ENCODE assay signal across 22 mouse cellular contexts in genomic region chr19:40272674-40273073, GRCm38 (mm10). TPM values are rescaled to one million over a fixed set of nuclear protein-coding genes. Genes with fewer than 3 reads are reported as not detected.
DNase-seq lines count a peak whose midpoint lies in the region; ATAC-seq and TF ChIP-seq lines count a peak whose summit lies in the region.
"Had no signal": no experiment of that assay in that cellular context is flagged by ENCODE, and none has a peak within 500 bp of the region (broad histone marks: within the 10 kb centered on the region; RNA-seq: fewer than 3 reads in every experiment).

No protein-coding gene starts in this region.

- H3K4me2 ChIP-seq in midbrain, postnatal 0 days (ENCODE audit: low read depth, low read length, poor library complexity, severe bottlenecking): no peak overlapping the region
- H3K4me2 ChIP-seq: embryonic facial prominence, embryonic 15.5 days; hindbrain, embryonic 15.5 days had no signal

- H3K27me3 ChIP-seq in midbrain, embryonic 10.5 days (ENCODE audit: low read depth, poor library complexity, severe bottlenecking): peaks cover 52% of the 10 kb centered on the region
- peaks cover 27% of the 10 kb centered on the region for H3K27me3 ChIP-seq in midbrain, postnatal 0 days (ENCODE audit: insufficient read depth, low read length)

- no peaks in the 10 kb centered on the region for H3K9me3 ChIP-seq in midbrain, embryonic 10.5 days (replicated peaks)
- no peaks in the 10 kb centered on the region for H3K9me3 ChIP-seq in midbrain, postnatal 0 days (ENCODE audit: low read length)
- H3K9me3 ChIP-seq: embryonic facial prominence, embryonic 15.5 days; heart, embryonic 10.5 days; hindbrain, embryonic 15.5 days; neural tube, embryonic 12.5 days had no signal

- no peak for ATAC-seq in midbrain, postnatal 0 days (ENCODE audit: low FRiP score)

- peaks cover 36% of the 10 kb centered on the region for H3K4me1 ChIP-seq in midbrain, embryonic 10.5 days
- H3K4me1 ChIP-seq in midbrain, postnatal 0 days (ENCODE audit: insufficient read depth, low read length): no peaks in the 10 kb centered on the region

- no peak overlapping the region for H3K27ac ChIP-seq in midbrain, embryonic 10.5 days (replicated peaks)
- H3K27ac ChIP-seq in midbrain, postnatal 0 days (ENCODE audit: low read depth, low read length): no peak overlapping the region
- H3K27ac ChIP-seq: embryonic facial prominence, embryonic 15.5 days; hindbrain, embryonic 15.5 days; neural tube, embryonic 12.5 days had no signal

- 21% methylated on average over 13 of the region's 13 CpGs for WGBS in midbrain, embryonic 10.5 days
- WGBS in midbrain, postnatal 0 days: 15% methylated on average over 13 of the region's 13 CpGs

- H3K36me3 ChIP-seq in midbrain, embryonic 10.5 days: no peaks in the 10 kb centered on the region
- H3K36me3 ChIP-seq in midbrain, postnatal 0 days (ENCODE audit: insufficient read depth, low read length): no peaks in the 10 kb centered on the region
- H3K36me3 ChIP-seq: embryonic facial prominence, embryonic 15.5 days; heart, embryonic 10.5 days; hindbrain, embryonic 15.5 days; neural tube, embryonic 12.5 days had no signal

- peak; percentile 41 for DNase-seq in embryo, embryonic 10.5 days (ENCODE audit: low spot score)
- no peak for DNase-seq in embryo, embryonic 10 days (ENCODE audit: low spot score)
- DNase-seq in midbrain, embryonic 10.5 days (ENCODE audit: low spot score): peak; percentile 34
- no peak for DNase-seq in midbrain, postnatal 0 days (ENCODE audit: low spot score)
- DNase-seq in embryo, embryonic 9.5 days (ENCODE audit: extremely low spot score): peak; percentile 40
- peak; percentile 71 for DNase-seq in yolk sac, embryonic 10.5 days (ENCODE audit: low spot score)
- no peak for DNase-seq in frontal cortex, adult 2 months (ENCODE audit: extremely low spot score in 1 of 2, low spot score in 1 of 2)
- no peak for DNase-seq in urinary bladder, adult 2 months (ENCODE audit: low spot score)
- DNase-seq: adrenal gland, adult 8-10 months; cerebellum, adult 18-20 months; cerebellum, postnatal 14 days; kidney, adult 8-10 months; kidney, postnatal 10 days; lung, postnatal 4 days; right cerebral cortex, adult 18-20 months; right cerebral cortex, postnatal 4 days; thymus, adult 18-20 months; thymus, postnatal 36 days had no signal

- no peak overlapping the region for H3K4me3 ChIP-seq in midbrain, embryonic 10.5 days
- no peak overlapping the region for H3K4me3 ChIP-seq in midbrain, postnatal 0 days (ENCODE audit: low read depth, low read length)
- H3K4me3 ChIP-seq: embryonic facial prominence, embryonic 15.5 days; hindbrain, embryonic 15.5 days; neural tube, embryonic 12.5 days had no signal

- no peak for TF ChIP-seq CTCF in midbrain, postnatal 0 days (IDR thresholded peaks at IDR 0.05)

- no peak overlapping the region for H3K9ac ChIP-seq in midbrain, postnatal 0 days (replicated peaks; ENCODE audit: low read length, poor library complexity, severe bottlenecking)
- H3K9ac ChIP-seq: embryonic facial prominence, embryonic 15.5 days; hindbrain, embryonic 15.5 days; neural tube, embryonic 12.5 days had no signal

RNA-seq across cellular contexts. Expression of gene Pdlim1, which starts 1.0 kb away (rescaled TPM):
- polyA plus RNA-seq in midbrain, embryonic 10.5 days (2016; fragmentation: Nextera tagmentation; extraction: Ambion mirVana): 97.3 and 109 TPM in 2 replicates
- total RNA-seq in midbrain, postnatal 0 days (2014; rRNA removed): 0.71 and 1.5 TPM in 2 replicates
- 4.4 and 4.5 TPM in 2 replicates for polyA plus RNA-seq in midbrain, postnatal 0 days (2015; fragmentation: Nextera tagmentation; extraction: Ambion mirVana)
- 11.1 and 11.3 TPM in 2 replicates for polyA plus RNA-seq in frontal cortex, adult 2 months (2012; rRNA removed)
- 79.7 and 89.7 TPM in 2 replicates for polyA plus RNA-seq in urinary bladder, adult 2 months (2012; rRNA removed)

Comparison
In these comparisons a context has a peak if more than half of its experiments do, and no peak if none do; other contexts are left out.
1. DNase-seq: peak in embryo, embryonic 10.5 days (single experiment), midbrain, embryonic 10.5 days (single experiment), embryo, embryonic 9.5 days (single experiment) and yolk sac, embryonic 10.5 days (single experiment); none in embryo, embryonic 10 days (single experiment), midbrain, postnatal 0 days (single experiment), frontal cortex, adult 2 months (0 of 2) and urinary bladder, adult 2 months (single experiment).